Mouse (Mus musculus): ENCODE data around the gene Ttll1. TPM values are rescaled to one million over a fixed set of nuclear protein-coding genes. Genes with fewer than 3 reads are reported as not detected.
"Not testable (repeated sequence)": the region's sequence is repeated elsewhere in the genome, so short reads cannot be mapped to it uniquely, and the experiment has no call there.

Gene Ttll1
- polyA plus RNA-seq, 1 experiment from 2014 or later: 15.1 TPM

GRCm38 (mm10) chr15:83464083-83464904, 46.4 kb downstream of the Ttll1 start, which contains the start of gene Pacsin2:
TSS of gene Pacsin2 (minus strand) at chr15:83464606.
- ATAC-seq (ENCODE audit: insufficient read depth): peak; percentile 100
- DNase-seq: peak; percentile 99
- peak within 1 kb of the TSS; percentile 75 for H3K4me3 ChIP-seq (ENCODE audit: low read depth, low read length)
- H3K4me2 ChIP-seq: peak within 1 kb of the TSS; percentile 96
- peak within 1 kb of the TSS; percentile 76; the same call in 1 of the 2 replicates for H3K27ac ChIP-seq (ENCODE audit: low read depth)
- no peaks in the 10 kb centered on the region for H3K36me3 ChIP-seq (ENCODE audit: insufficient read depth)
- WGBS: under 1% methylated on average over 88 of the region's 88 CpGs
- no peak for TF ChIP-seq CTCF (IDR thresholded peaks at IDR 0.05; ENCODE audit: low read depth)
- no peaks in the 10 kb centered on the region for H3K9me3 ChIP-seq (ENCODE audit: low read depth, low read length)
- no peaks in the 10 kb centered on the region for H3K27me3 ChIP-seq (ENCODE audit: insufficient read depth, low read length)
- peaks cover 8% of the 10 kb centered on the region; the same call in 1 of the 2 replicates for H3K4me1 ChIP-seq (ENCODE audit: insufficient read depth)
- H3K9ac ChIP-seq: peak within 1 kb of the TSS; percentile 76

- Histone ChIP-seq H3K4me3 (ENCODE audit: low read depth, low read length) (peak overlapping the region; percentile 75), H3K4me1 (ENCODE audit: insufficient read depth) (peaks cover 8% of the 10 kb centered on the region; the same call in 1 of the 2 replicates), H3K27me3 (ENCODE audit: insufficient read depth, low read length) (no peaks in the 10 kb centered on the region), H3K36me3 (ENCODE audit: insufficient read depth) (no peaks in the 10 kb centered on the region), H3K27ac (ENCODE audit: low read depth) (peak overlapping the region; percentile 76; the same call in 1 of the 2 replicates), H3K9ac (peak overlapping the region; percentile 76), H3K9me3 (ENCODE audit: low read depth, low read length) (no peaks in the 10 kb centered on the region), H3K4me2 (peak overlapping the region; percentile 96)
- ATAC-seq (ENCODE audit: insufficient read depth) (no peak), DNase-seq (peak; percentile 44)
- WGBS: 5% methylated on average over 17 of the region's 17 CpGs
- TF ChIP-seq CTCF (IDR thresholded peaks at IDR 0.05; ENCODE audit: low read depth): no peak
Observed at GRCm38 (mm10) chr15:83463369-83464082, 47.2 kb downstream of the Ttll1 start.

- H3K9ac ChIP-seq; DNase-seq; H3K27me3 ChIP-seq (ENCODE audit: insufficient read depth, low read length); H3K4me1 ChIP-seq (ENCODE audit: insufficient read depth); ATAC-seq (ENCODE audit: insufficient read depth); H3K36me3 ChIP-seq (ENCODE audit: insufficient read depth); H3K4me3 ChIP-seq (ENCODE audit: low read depth, low read length); H3K27ac ChIP-seq (ENCODE audit: low read depth); H3K9me3 ChIP-seq (ENCODE audit: low read depth, low read length): not testable (repeated sequence)
- H3K4me2 ChIP-seq: peak overlapping the region; percentile 96
- 82% methylated on average over 8 of the region's 8 CpGs for WGBS
Observed at GRCm38 (mm10) chr15:83462349-83462748, 48.3 kb downstream of the Ttll1 start.

- DNase-seq (no peak), ATAC-seq (ENCODE audit: insufficient read depth) (no peak)
- 68% methylated on average over 3 of the region's 3 CpGs for WGBS
Observed at GRCm38 (mm10) chr15:83460891-83461290, 49.8 kb downstream of the Ttll1 start.

GRCm38 (mm10) chr15:83457541-83457940, 53.2 kb downstream of the Ttll1 start:
- 82% methylated on average over 1 of the region's 1 CpGs for WGBS
- H3K4me1 ChIP-seq (ENCODE audit: insufficient read depth): no peaks in the 10 kb centered on the region
- TF ChIP-seq CTCF (IDR thresholded peaks at IDR 0.05; ENCODE audit: low read depth): no peak

More at GRCm38 (mm10) chr15:83460891-83461290, 49.8 kb downstream of the Ttll1 start:
- no peak overlapping the region for H3K4me2 ChIP-seq
- H3K27ac ChIP-seq (ENCODE audit: low read depth): no peak overlapping the region
- no peaks in the 10 kb centered on the region for H3K36me3 ChIP-seq (ENCODE audit: insufficient read depth)
- H3K4me3 ChIP-seq (ENCODE audit: low read depth, low read length): no peak overlapping the region
- no peaks in the 10 kb centered on the region for H3K27me3 ChIP-seq (ENCODE audit: insufficient read depth, low read length)
- H3K9me3 ChIP-seq (ENCODE audit: low read depth, low read length): no peaks in the 10 kb centered on the region
- no peak for TF ChIP-seq CTCF (IDR thresholded peaks at IDR 0.05; ENCODE audit: low read depth)
- peaks cover 8% of the 10 kb centered on the region; the same call in 1 of the 2 replicates for H3K4me1 ChIP-seq (ENCODE audit: insufficient read depth)
- H3K9ac ChIP-seq: no peak overlapping the region

GRCm38 (mm10) chr15:83455637-83456036, 55.1 kb downstream of the Ttll1 start:
- ATAC-seq (ENCODE audit: insufficient read depth) (no peak), DNase-seq (peak; percentile 23)
- H3K9me3 ChIP-seq (ENCODE audit: low read depth, low read length): no peaks in the 10 kb centered on the region
- 0 out of 2 replicates have a peak, but pooled peaks cover 5% of the 10 kb centered on the region for H3K4me1 ChIP-seq (ENCODE audit: insufficient read depth)
- H3K4me3 ChIP-seq (ENCODE audit: low read depth, low read length): no peak overlapping the region
- no peak overlapping the region for H3K4me2 ChIP-seq
- no peak for TF ChIP-seq CTCF (IDR thresholded peaks at IDR 0.05; ENCODE audit: low read depth)
- H3K9ac ChIP-seq: no peak overlapping the region
- H3K27ac ChIP-seq (ENCODE audit: low read depth): no peak overlapping the region
- 89% methylated on average over 5 of the region's 5 CpGs for WGBS
- H3K27me3 ChIP-seq (ENCODE audit: insufficient read depth, low read length): no peaks in the 10 kb centered on the region
- no peaks in the 10 kb centered on the region for H3K36me3 ChIP-seq (ENCODE audit: insufficient read depth)

More at GRCm38 (mm10) chr15:83457541-83457940, 53.2 kb downstream of the Ttll1 start:
- Histone ChIP-seq H3K4me2 (no peak overlapping the region), H3K9ac (no peak overlapping the region), H3K36me3 (ENCODE audit: insufficient read depth) (no peaks in the 10 kb centered on the region), H3K27me3 (ENCODE audit: insufficient read depth, low read length) (no peaks in the 10 kb centered on the region), H3K4me3 (ENCODE audit: low read depth, low read length) (no peak overlapping the region), H3K27ac (ENCODE audit: low read depth) (no peak overlapping the region), H3K9me3 (ENCODE audit: low read depth, low read length) (no peaks in the 10 kb centered on the region)
- no peak for DNase-seq
- ATAC-seq (ENCODE audit: insufficient read depth): no peak

GRCm38 (mm10) chr15:83455034-83455433, 55.7 kb downstream of the Ttll1 start:
- 73% methylated on average over 3 of the region's 3 CpGs for WGBS
- Histone ChIP-seq H3K4me2 (no peak overlapping the region), H3K9ac (no peak overlapping the region), H3K9me3 (ENCODE audit: low read depth, low read length) (no peaks in the 10 kb centered on the region), H3K36me3 (ENCODE audit: insufficient read depth) (no peaks in the 10 kb centered on the region), H3K4me1 (ENCODE audit: insufficient read depth) (0 out of 2 replicates have a peak, but pooled peaks cover 5% of the 10 kb centered on the region), H3K4me3 (ENCODE audit: low read depth, low read length) (no peak overlapping the region), H3K27ac (ENCODE audit: low read depth) (no peak overlapping the region), H3K27me3 (ENCODE audit: insufficient read depth, low read length) (no peaks in the 10 kb centered on the region)
- DNase-seq (no peak), ATAC-seq (ENCODE audit: insufficient read depth) (no peak)
- TF ChIP-seq CTCF (IDR thresholded peaks at IDR 0.05; ENCODE audit: low read depth): no peak

All from lung, embryonic 14.5 days (tissue).